Comparison of ENCODE assay signal across 8 mouse cellular contexts in the genomic region with DNA sequence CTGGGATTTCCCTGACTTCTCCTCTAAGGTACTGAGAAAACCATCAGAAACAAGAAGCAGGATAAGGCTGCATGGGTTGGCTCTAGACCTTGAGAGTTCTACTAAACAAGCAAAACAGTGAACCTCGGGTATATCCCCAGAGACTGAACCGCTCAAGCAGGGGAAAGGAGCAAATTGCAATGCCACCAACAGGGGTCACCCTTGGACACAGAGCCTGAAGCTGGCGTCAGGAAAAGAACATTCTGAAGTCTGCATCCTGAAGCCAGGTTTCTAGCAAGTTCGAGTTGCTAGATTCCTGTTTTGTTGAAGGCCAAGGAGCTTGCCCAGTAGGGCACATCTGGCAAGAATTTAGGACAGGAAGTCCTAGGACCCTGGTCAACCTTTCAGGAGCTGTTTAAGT. TPM values are rescaled to one million over a fixed set of nuclear protein-coding genes. Genes with fewer than 3 reads are reported as not detected.
A peak's percentile ranks its signal among the peaks of the same experiment; 100 is the strongest.
DNase-seq lines count a peak whose midpoint lies in the region; ATAC-seq and TF ChIP-seq lines count a peak whose summit lies in the region.

No protein-coding gene starts in this region.

- H3K27me3 ChIP-seq in heart, embryonic 10.5 days (ENCODE audit: insufficient read depth, poor library complexity, severe bottlenecking) = peaks cover 42% of the 10 kb centered on the region
- peaks cover 6% of the 10 kb centered on the region; the same call in 1 of the 2 replicates for H3K27me3 ChIP-seq in midbrain, postnatal 0 days (ENCODE audit: insufficient read depth, low read length)

- H3K9me3 ChIP-seq in heart, embryonic 10.5 days = no peaks in the 10 kb centered on the region
- no peaks in the 10 kb centered on the region for H3K9me3 ChIP-seq in midbrain, postnatal 0 days (ENCODE audit: low read length)

- H3K27ac ChIP-seq in heart, embryonic 10.5 days = no peak overlapping the region
- H3K27ac ChIP-seq in midbrain, postnatal 0 days (ENCODE audit: low read depth, low read length) = no peak overlapping the region

- DNase-seq in heart, adult 11 months = peak; percentile 90
- DNase-seq in heart, embryonic 10.5 days (ENCODE audit: low spot score) = no peak
- peak; percentile 49 for DNase-seq in MN1 (ENCODE audit: low spot score)
- peak; percentile 67 for DNase-seq in cerebellum, adult 9-10 months
- DNase-seq in gastrocnemius, postnatal 4 days (ENCODE audit: low spot score in 2 of 2) = peak; percentile 48 to 79
- DNase-seq in layer of hippocampus, postnatal 36 days = peak; percentile 53 to 62
- peak; percentile 66 for DNase-seq in midbrain, postnatal 0 days (ENCODE audit: low spot score)
- DNase-seq in testis, postnatal 10 days (ENCODE audit: low spot score) = peak; percentile 89

- ATAC-seq in midbrain, postnatal 0 days (ENCODE audit: low FRiP score) = no peak

- H3K4me2 ChIP-seq in midbrain, postnatal 0 days (ENCODE audit: low read depth, low read length, poor library complexity, severe bottlenecking) = no peak overlapping the region

- TF ChIP-seq CTCF in midbrain, postnatal 0 days (IDR thresholded peaks at IDR 0.05) = peak; percentile 75

- H3K36me3 ChIP-seq in heart, embryonic 10.5 days = no peaks in the 10 kb centered on the region
- no peaks in the 10 kb centered on the region for H3K36me3 ChIP-seq in midbrain, postnatal 0 days (ENCODE audit: insufficient read depth, low read length)

- H3K9ac ChIP-seq in midbrain, postnatal 0 days (replicated peaks; ENCODE audit: low read length, poor library complexity, severe bottlenecking) = no peak overlapping the region

- no peak overlapping the region for H3K4me3 ChIP-seq in heart, embryonic 10.5 days
- no peak overlapping the region for H3K4me3 ChIP-seq in midbrain, postnatal 0 days (ENCODE audit: low read depth, low read length)

- 10% methylated on average over 4 of the region's 4 CpGs for WGBS in heart, embryonic 10.5 days
- 10% methylated on average over 4 of the region's 4 CpGs for WGBS in midbrain, postnatal 0 days

- peaks cover 17% of the 10 kb centered on the region; the same call in 1 of the 2 replicates for H3K4me1 ChIP-seq in heart, embryonic 10.5 days
- H3K4me1 ChIP-seq in midbrain, postnatal 0 days (ENCODE audit: insufficient read depth, low read length) = no peaks in the 10 kb centered on the region; the same call in 1 of the 2 replicates

RNA-seq across cellular contexts. Expression of a gene that starts 2.7 kb away (rescaled TPM):
- polyA plus RNA-seq in heart, embryonic 10.5 days (2016; fragmentation: Nextera tagmentation; extraction: Ambion mirVana) = 0.41 and 0.70 TPM in 2 replicates
- under 1 TPM; 0.62 to 0.69 TPM for total RNA-seq in gastrocnemius, postnatal 4 days (2021)
- 10 to 100 TPM; 21.0 to 24.1 TPM for total RNA-seq in layer of hippocampus, postnatal 36 days (2021)
- total RNA-seq in midbrain, postnatal 0 days (2014; rRNA removed) = 6.6 and 8.2 TPM in 2 replicates
- 0.49 and 0.60 TPM in 2 replicates for polyA plus RNA-seq in midbrain, postnatal 0 days (2015; fragmentation: Nextera tagmentation; extraction: Ambion mirVana)
